Mouse (Mus musculus): Measurements from ENCODE around the gene Akap13. TPM values are rescaled to one million over a fixed set of nuclear protein-coding genes. Genes with fewer than 3 reads are reported as not detected.

Akap13 gene
- polyA plus RNA-seq, 1 experiment from 2014 or later, result 31.0 TPM

DNA sequence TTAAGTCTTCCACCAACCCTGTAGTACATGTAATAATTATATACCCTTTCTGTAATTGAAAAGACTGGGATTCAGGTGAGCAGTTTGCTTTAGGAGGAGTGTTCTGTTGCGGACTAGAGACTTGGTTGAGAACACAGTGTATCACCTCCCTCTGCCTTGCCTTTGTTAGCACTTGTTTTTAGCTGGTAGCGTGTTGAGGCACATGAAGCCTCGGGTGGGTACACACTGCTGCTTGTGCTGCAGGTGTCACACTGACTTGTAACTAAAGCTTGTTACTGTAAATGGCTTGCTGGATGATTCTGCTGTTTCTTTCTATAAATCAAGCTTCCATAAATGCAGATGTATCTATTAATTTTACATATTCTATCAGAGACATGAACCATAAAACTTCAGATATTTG is 75.3 kb downstream of the Akap13 start:
- no peak overlapping the region for H3K4me2 ChIP-seq (ENCODE audit: low read depth, low read length, severe bottlenecking)

GRCm38 (mm10) chr7:75533079-75533478 is 77.7 kb downstream of the Akap13 start:
- ATAC-seq (replicated peaks; ENCODE audit: low FRiP score) (no peak), DNase-seq (ENCODE audit: low spot score) (no peak)
- no peak overlapping the region for H3K4me3 ChIP-seq (ENCODE audit: low read depth, low read length)
- H3K4me2 ChIP-seq (ENCODE audit: low read depth, low read length, severe bottlenecking), result no peak overlapping the region
- no peaks in the 10 kb centered on the region for H3K9me3 ChIP-seq (ENCODE audit: control insufficient read depth, low read length)
- WGBS, result 97% methylated on average over 5 of the region's 5 CpGs
- no peak overlapping the region for H3K9ac ChIP-seq (ENCODE audit: low read length)
- no peaks in the 10 kb centered on the region for H3K36me3 ChIP-seq (ENCODE audit: control insufficient read depth, insufficient read depth, low read length)
- H3K27ac ChIP-seq (ENCODE audit: low read depth, low read length), result no peak overlapping the region
- H3K4me1 ChIP-seq (replicated peaks; ENCODE audit: control insufficient read depth, insufficient read depth, low read length), result no peaks in the 10 kb centered on the region
- no peaks in the 10 kb centered on the region for H3K27me3 ChIP-seq (ENCODE audit: control insufficient read depth, insufficient read depth, low read length)

More for the DNA sequence above, 75.3 kb downstream of the Akap13 start:
- Histone ChIP-seq H3K36me3 (ENCODE audit: control insufficient read depth, insufficient read depth, low read length) (no peaks in the 10 kb centered on the region), H3K9me3 (ENCODE audit: control insufficient read depth, low read length) (no peaks in the 10 kb centered on the region), H3K4me1 (replicated peaks; ENCODE audit: control insufficient read depth, insufficient read depth, low read length) (no peaks in the 10 kb centered on the region), H3K27me3 (ENCODE audit: control insufficient read depth, insufficient read depth, low read length) (no peaks in the 10 kb centered on the region), H3K9ac (ENCODE audit: low read length) (no peak overlapping the region), H3K27ac (ENCODE audit: low read depth, low read length) (no peak overlapping the region), H3K4me3 (ENCODE audit: low read depth, low read length) (no peak overlapping the region)
- WGBS, result 91% methylated on average over 3 of the region's 3 CpGs
- DNase-seq (ENCODE audit: low spot score), result no peak
- ATAC-seq (replicated peaks; ENCODE audit: low FRiP score), result no peak

GRCm38 (mm10) chr7:75536298-75536697 is 81.0 kb downstream of the Akap13 start:
- no peaks in the 10 kb centered on the region for H3K36me3 ChIP-seq (ENCODE audit: control insufficient read depth, insufficient read depth, low read length)
- H3K9ac ChIP-seq (ENCODE audit: low read length), result no peak overlapping the region
- DNase-seq (ENCODE audit: low spot score), result no peak
- H3K4me1 ChIP-seq (replicated peaks; ENCODE audit: control insufficient read depth, insufficient read depth, low read length), result no peaks in the 10 kb centered on the region
- H3K4me2 ChIP-seq (ENCODE audit: low read depth, low read length, severe bottlenecking), result no peak overlapping the region
- H3K4me3 ChIP-seq (ENCODE audit: low read depth, low read length), result no peak overlapping the region
- no peaks in the 10 kb centered on the region for H3K9me3 ChIP-seq (ENCODE audit: control insufficient read depth, low read length)
- no peak for ATAC-seq (replicated peaks; ENCODE audit: low FRiP score)
- H3K27me3 ChIP-seq (ENCODE audit: control insufficient read depth, insufficient read depth, low read length), result no peaks in the 10 kb centered on the region
- no peak overlapping the region for H3K27ac ChIP-seq (ENCODE audit: low read depth, low read length)
- 91% methylated on average over 5 of the region's 5 CpGs for WGBS

- DNase-seq (ENCODE audit: low spot score), result no peak
- H3K9me3 ChIP-seq (ENCODE audit: control insufficient read depth, low read length), result no peaks in the 10 kb centered on the region
- H3K4me3 ChIP-seq (ENCODE audit: low read depth, low read length), result no peak overlapping the region
- H3K4me2 ChIP-seq (ENCODE audit: low read depth, low read length, severe bottlenecking), result no peak overlapping the region
- H3K27ac ChIP-seq (ENCODE audit: low read depth, low read length), result no peak overlapping the region
- no peaks in the 10 kb centered on the region for H3K4me1 ChIP-seq (replicated peaks; ENCODE audit: control insufficient read depth, insufficient read depth, low read length)
- H3K36me3 ChIP-seq (ENCODE audit: control insufficient read depth, insufficient read depth, low read length), result no peaks in the 10 kb centered on the region
- WGBS, result 95% methylated on average over 2 of the region's 2 CpGs
- no peaks in the 10 kb centered on the region for H3K27me3 ChIP-seq (ENCODE audit: control insufficient read depth, insufficient read depth, low read length)
- no peak for ATAC-seq (replicated peaks; ENCODE audit: low FRiP score)
- H3K9ac ChIP-seq (ENCODE audit: low read length), result no peak overlapping the region
Observed at GRCm38 (mm10) chr7:75537567-75537966, 82.2 kb downstream of the Akap13 start.

- Histone ChIP-seq H3K4me2 (ENCODE audit: low read depth, low read length, severe bottlenecking) (no peak overlapping the region), H3K4me1 (replicated peaks; ENCODE audit: control insufficient read depth, insufficient read depth, low read length) (no peaks in the 10 kb centered on the region), H3K27ac (ENCODE audit: low read depth, low read length) (no peak overlapping the region), H3K9me3 (ENCODE audit: control insufficient read depth, low read length) (no peaks in the 10 kb centered on the region), H3K36me3 (ENCODE audit: control insufficient read depth, insufficient read depth, low read length) (no peaks in the 10 kb centered on the region), H3K27me3 (ENCODE audit: control insufficient read depth, insufficient read depth, low read length) (no peaks in the 10 kb centered on the region), H3K9ac (ENCODE audit: low read length) (no peak overlapping the region), H3K4me3 (ENCODE audit: low read depth, low read length) (no peak overlapping the region)
- ATAC-seq (replicated peaks; ENCODE audit: low FRiP score), result no peak
- no peak for DNase-seq (ENCODE audit: low spot score)
- WGBS, result 88% methylated on average over 3 of the region's 3 CpGs
Observed at GRCm38 (mm10) chr7:75538513-75538912, 83.2 kb downstream of the Akap13 start.

- Histone ChIP-seq H3K27ac (ENCODE audit: low read depth, low read length) (no peak overlapping the region), H3K9ac (ENCODE audit: low read length) (no peak overlapping the region), H3K9me3 (ENCODE audit: control insufficient read depth, low read length) (no peaks in the 10 kb centered on the region), H3K4me2 (ENCODE audit: low read depth, low read length, severe bottlenecking) (no peak overlapping the region), H3K36me3 (ENCODE audit: control insufficient read depth, insufficient read depth, low read length) (no peaks in the 10 kb centered on the region), H3K4me3 (ENCODE audit: low read depth, low read length) (no peak overlapping the region), H3K27me3 (ENCODE audit: control insufficient read depth, insufficient read depth, low read length) (no peaks in the 10 kb centered on the region), H3K4me1 (replicated peaks; ENCODE audit: control insufficient read depth, insufficient read depth, low read length) (no peaks in the 10 kb centered on the region)
- ATAC-seq (replicated peaks; ENCODE audit: low FRiP score), result no peak
- no peak for DNase-seq (ENCODE audit: low spot score)
- 88% methylated on average over 3 of the region's 3 CpGs for WGBS
Observed at GRCm38 (mm10) chr7:75539168-75539567, 83.8 kb downstream of the Akap13 start.

DNA sequence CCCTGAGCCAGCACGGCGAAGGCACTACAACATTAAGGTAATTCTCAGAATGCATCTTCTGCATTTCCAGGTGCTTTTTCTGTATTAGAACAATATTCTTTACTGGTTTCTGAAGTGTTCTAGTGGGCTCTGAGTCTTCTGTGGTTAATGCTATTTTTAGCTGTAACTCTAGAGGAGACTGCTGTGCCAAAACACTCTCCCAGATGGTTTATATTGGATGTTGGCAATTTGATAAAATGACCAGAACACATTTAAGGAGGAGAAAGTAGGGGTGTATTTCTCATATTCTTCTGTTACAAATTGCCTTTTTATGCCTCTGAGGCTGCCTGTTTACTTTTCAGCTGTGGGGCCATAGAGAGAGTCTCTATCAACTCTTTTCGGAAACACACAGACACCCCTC is 94.5 kb downstream of the Akap13 start:
- no peak for ATAC-seq (replicated peaks; ENCODE audit: low FRiP score)
- no peak for DNase-seq (ENCODE audit: low spot score)
- Histone ChIP-seq H3K4me2 (ENCODE audit: low read depth, low read length, severe bottlenecking) (no peak overlapping the region), H3K27ac (ENCODE audit: low read depth, low read length) (no peak overlapping the region), H3K9me3 (ENCODE audit: control insufficient read depth, low read length) (no peaks in the 10 kb centered on the region), H3K4me1 (replicated peaks; ENCODE audit: control insufficient read depth, insufficient read depth, low read length) (no peaks in the 10 kb centered on the region), H3K4me3 (ENCODE audit: low read depth, low read length) (no peak overlapping the region), H3K36me3 (ENCODE audit: control insufficient read depth, insufficient read depth, low read length) (no peaks in the 10 kb centered on the region), H3K9ac (ENCODE audit: low read length) (no peak overlapping the region), H3K27me3 (ENCODE audit: control insufficient read depth, insufficient read depth, low read length) (no peaks in the 10 kb centered on the region)
- WGBS, result 92% methylated on average over 3 of the region's 3 CpGs

- no peaks in the 10 kb centered on the region for H3K9me3 ChIP-seq (ENCODE audit: control insufficient read depth, low read length)
- ATAC-seq (replicated peaks; ENCODE audit: low FRiP score), result no peak
Observed at GRCm38 (mm10) chr7:75550791-75551336, 95.5 kb downstream of the Akap13 start.

DNA sequence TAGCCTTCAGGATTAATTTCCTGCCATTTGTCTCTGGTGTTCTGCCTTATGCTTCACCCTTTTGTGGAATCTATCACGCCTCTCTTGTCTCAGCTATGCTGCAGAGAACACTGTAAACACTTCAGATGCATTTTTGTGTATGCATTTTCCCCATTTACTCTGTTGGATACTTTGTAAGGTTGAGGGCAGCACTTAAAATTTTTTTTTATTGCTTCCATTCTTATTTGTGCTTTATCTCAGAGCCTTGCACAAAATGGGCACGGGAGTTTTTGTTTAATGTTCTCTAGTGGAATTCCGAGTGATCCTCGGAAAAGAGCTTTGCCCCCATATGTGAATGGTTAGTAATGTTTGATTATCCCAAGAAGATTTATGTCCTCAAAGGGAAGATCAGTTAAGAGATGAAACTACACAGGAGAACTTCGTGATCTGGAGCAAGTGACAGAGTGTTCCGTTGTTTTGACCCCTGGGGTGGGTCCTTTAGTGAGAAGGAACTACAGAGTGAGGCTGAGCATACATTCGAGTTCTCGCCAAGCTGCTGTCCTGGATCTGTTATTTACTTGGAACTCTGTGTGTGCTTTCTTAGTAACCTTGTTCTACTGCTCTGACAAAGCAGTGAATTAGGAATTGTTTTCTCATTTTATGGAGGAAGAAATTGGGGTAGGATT is 97.8 kb downstream of the Akap13 start:
- DNase-seq (ENCODE audit: low spot score) (no peak), ATAC-seq (replicated peaks; ENCODE audit: low FRiP score) (no peak)
- WGBS, result 87% methylated on average over 8 of the region's 8 CpGs

More at GRCm38 (mm10) chr7:75550791-75551336, 95.5 kb downstream of the Akap13 start:
- Histone ChIP-seq H3K27me3 (ENCODE audit: control insufficient read depth, insufficient read depth, low read length) (no peaks in the 10 kb centered on the region), H3K4me2 (ENCODE audit: low read depth, low read length, severe bottlenecking) (no peak overlapping the region), H3K36me3 (ENCODE audit: control insufficient read depth, insufficient read depth, low read length) (no peaks in the 10 kb centered on the region), H3K9ac (ENCODE audit: low read length) (no peak overlapping the region), H3K4me1 (replicated peaks; ENCODE audit: control insufficient read depth, insufficient read depth, low read length) (no peaks in the 10 kb centered on the region), H3K27ac (ENCODE audit: low read depth, low read length) (no peak overlapping the region), H3K4me3 (ENCODE audit: low read depth, low read length) (no peak overlapping the region)
- WGBS, result 93% methylated on average over 6 of the region's 6 CpGs
- DNase-seq (ENCODE audit: low spot score), result no peak

More for the DNA sequence above, 97.8 kb downstream of the Akap13 start:
- no peak overlapping the region for H3K4me2 ChIP-seq (ENCODE audit: low read depth, low read length, severe bottlenecking)
- H3K9me3 ChIP-seq (ENCODE audit: control insufficient read depth, low read length), result no peaks in the 10 kb centered on the region
- H3K27me3 ChIP-seq (ENCODE audit: control insufficient read depth, insufficient read depth, low read length), result no peaks in the 10 kb centered on the region
- H3K36me3 ChIP-seq (ENCODE audit: control insufficient read depth, insufficient read depth, low read length), result no peaks in the 10 kb centered on the region
- no peaks in the 10 kb centered on the region for H3K4me1 ChIP-seq (replicated peaks; ENCODE audit: control insufficient read depth, insufficient read depth, low read length)
- no peak overlapping the region for H3K9ac ChIP-seq (ENCODE audit: low read length)
- no peak overlapping the region for H3K4me3 ChIP-seq (ENCODE audit: low read depth, low read length)
- no peak overlapping the region for H3K27ac ChIP-seq (ENCODE audit: low read depth, low read length)

Measured in forebrain, embryonic 11.5 days (tissue).